Mouse (Mus musculus) hindbrain, embryonic 11.5 days (tissue): Measurements from ENCODE around the gene Nmral1. TPM values are rescaled to one million over a fixed set of nuclear protein-coding genes. Genes with fewer than 3 reads are reported as not detected.
A peak's percentile ranks its signal among the peaks of the same experiment; 100 is the strongest.

Experiments used
- ATAC-seq: fragments of 200-750 bp; cut with Nextera tagmentation; 2 replicates; pipeline ENCODE4 v1.8.0; 2017; ENCODE audit warnings: mild to moderate bottlenecking, moderate TSS enrichment, moderate library complexity; ENCODE audit not compliant: low FRiP score
- DNase-seq: peaks from one replicate; pipeline ENCODE4 v3.0.0-alpha.2; 2015; ENCODE audit warnings: low spot score
- H3K27ac ChIP-seq: fragments of 300-500 bp; sonication (generic); 2 replicates; pipeline ENCODE4 v1.5.1; 2014; ENCODE audit warnings: mild to moderate bottlenecking, low read depth, low read length
- H3K27me3 ChIP-seq: fragments of 300-500 bp; sonication (generic); 2 replicates; pipeline ENCODE4 v1.6.1; 2014; ENCODE audit warnings: mild to moderate bottlenecking, low read length, moderate library complexity, mixed read lengths; ENCODE audit not compliant: control insufficient read depth, insufficient read depth
- H3K36me3 ChIP-seq: fragments of 300-500 bp; sonication (generic); 2 replicates; pipeline ENCODE4 v1.6.1; 2014; ENCODE audit warnings: mild to moderate bottlenecking, low read length, moderate library complexity, mixed read lengths; ENCODE audit not compliant: control insufficient read depth, insufficient read depth
- H3K4me1 ChIP-seq: fragments of 300-500 bp; sonication (generic); replicated peaks from 2 replicates; pipeline ENCODE4 v1.6.1; 2014; ENCODE audit warnings: low read length, mixed read lengths; ENCODE audit not compliant: control insufficient read depth, insufficient read depth
- H3K4me2 ChIP-seq: fragments of 300-500 bp; sonication (generic); replicated peaks from 2 replicates; pipeline ENCODE4 v1.6.1; 2014; ENCODE audit warnings: mild to moderate bottlenecking, low read depth, low read length
- H3K4me3 ChIP-seq: fragments of 300-500 bp; sonication (generic); 2 replicates; pipeline ENCODE4 v1.5.1; 2014; ENCODE audit warnings: low read depth, low read length
- H3K9ac ChIP-seq: fragments of 300-500 bp; sonication (generic); 2 replicates; pipeline ENCODE4 v1.6.1; 2014; ENCODE audit warnings: low read depth, low read length
- H3K9me3 ChIP-seq: fragments of 300-500 bp; sonication (generic); 2 replicates; pipeline ENCODE4 v1.6.1; 2016; ENCODE audit warnings: low read length; ENCODE audit not compliant: control insufficient read depth
- WGBS: fragments of 180-500 bp; shearing (Covaris S2); extraction: QIAGEN DNeasy Blood & Tissue Kit; methylation state at CpG from one replicate; pipeline ENCODE4 v1.1.7; 2014; 5-methylcytosine and 5-hydroxymethylcytosine counted together
- polyA plus RNA-seq: library from polyadenylated mRNA; unstranded; fragments of >200 nt; fragmentation: Nextera tagmentation; extraction: Ambion mirVana; gene quantifications from 2 replicates; pipeline ENCODE4 v1.2.1, GENCODE M21; 2014

Nmral1 gene
- polyA plus RNA-seq, 1 experiment from 2014 or later: 147 TPM

DNA sequence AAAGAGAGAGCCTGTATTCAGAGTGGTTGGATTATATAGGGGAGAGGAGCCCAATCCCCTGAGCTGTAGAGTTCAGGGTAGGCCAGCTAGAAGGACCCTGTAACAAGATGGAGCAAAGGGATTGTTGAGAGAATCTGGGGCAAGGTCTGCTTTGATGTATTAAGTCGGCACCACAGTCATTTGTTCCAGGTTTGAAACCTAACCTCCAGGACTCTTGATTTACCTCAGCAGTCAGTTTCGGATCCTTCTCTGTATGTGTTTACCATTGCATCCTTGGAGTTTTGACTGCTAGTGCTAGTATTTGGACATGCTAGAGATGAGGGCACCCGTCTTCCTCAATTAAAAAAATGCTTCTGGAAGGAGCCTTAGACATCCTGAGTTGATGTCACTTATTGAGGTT, 33.0 kb upstream of the Nmral1 start:
- no peaks in the 10 kb centered on the region for H3K27me3 ChIP-seq
- no peaks in the 10 kb centered on the region for H3K36me3 ChIP-seq
- H3K4me3 ChIP-seq: no peak overlapping the region
- no peaks in the 10 kb centered on the region for H3K9me3 ChIP-seq
- no peaks in the 10 kb centered on the region for H3K4me1 ChIP-seq
- no peak for ATAC-seq
- H3K27ac ChIP-seq: no peak overlapping the region
- H3K4me2 ChIP-seq: no peak overlapping the region
- no peak overlapping the region for H3K9ac ChIP-seq
- 100% methylated on average over 3 of the region's 3 CpGs for WGBS
- DNase-seq: no peak

DNA sequence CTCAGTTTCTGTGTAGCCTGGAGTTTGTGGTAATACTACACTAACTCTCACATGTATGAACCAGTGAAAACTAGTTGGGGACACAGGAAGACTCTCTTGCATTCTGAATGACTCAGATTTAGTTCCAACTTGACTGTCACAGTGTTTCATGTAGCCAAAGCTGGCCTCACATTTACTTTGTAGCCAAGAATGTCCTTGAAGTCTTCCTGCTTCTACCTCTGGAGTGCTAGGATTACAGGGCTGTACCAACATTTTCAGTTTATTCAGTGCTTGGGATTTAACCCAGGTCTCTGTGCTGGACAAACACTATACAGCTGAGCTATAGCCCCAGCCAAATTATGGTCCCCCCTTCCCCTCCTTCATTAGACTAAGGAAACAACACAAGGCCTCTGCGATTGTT, 23.0 kb upstream of the Nmral1 start:
- Histone ChIP-seq H3K4me3 (no peak overlapping the region), H3K27me3 (no peaks in the 10 kb centered on the region), H3K27ac (no peak overlapping the region), H3K4me1 (no peaks in the 10 kb centered on the region), H3K36me3 (no peaks in the 10 kb centered on the region), H3K4me2 (no peak overlapping the region), H3K9me3 (no peaks in the 10 kb centered on the region), H3K9ac (no peak overlapping the region)
- 97% methylated on average over 1 of the region's 1 CpGs for WGBS
- ATAC-seq (no peak), DNase-seq (no peak)

GRCm38 (mm10) chr16:4739994-4740393, 20.8 kb upstream of the Nmral1 start:
- no peak for DNase-seq
- WGBS: 89% methylated on average over 2 of the region's 2 CpGs
- H3K9me3 ChIP-seq: no peaks in the 10 kb centered on the region

GRCm38 (mm10) chr16:4736262-4736661, 17.1 kb upstream of the Nmral1 start:
- Histone ChIP-seq H3K9ac (no peak overlapping the region), H3K4me1 (no peaks in the 10 kb centered on the region), H3K36me3 (no peaks in the 10 kb centered on the region), H3K9me3 (no peaks in the 10 kb centered on the region), H3K27me3 (no peaks in the 10 kb centered on the region), H3K4me3 (no peak overlapping the region), H3K4me2 (no peak overlapping the region), H3K27ac (no peak overlapping the region)
- no peak for ATAC-seq
- WGBS: 84% methylated on average over 2 of the region's 2 CpGs
- DNase-seq: no peak

More at GRCm38 (mm10) chr16:4739994-4740393, 20.8 kb upstream of the Nmral1 start:
- H3K36me3 ChIP-seq: no peaks in the 10 kb centered on the region
- H3K4me2 ChIP-seq: no peak overlapping the region
- no peak for ATAC-seq
- no peak overlapping the region for H3K9ac ChIP-seq
- no peak overlapping the region for H3K4me3 ChIP-seq
- no peak overlapping the region for H3K27ac ChIP-seq
- H3K4me1 ChIP-seq: no peaks in the 10 kb centered on the region
- H3K27me3 ChIP-seq: no peaks in the 10 kb centered on the region

- Histone ChIP-seq H3K4me1 (no peaks in the 10 kb centered on the region), H3K4me2 (no peak overlapping the region), H3K27ac (no peak overlapping the region), H3K36me3 (no peaks in the 10 kb centered on the region), H3K4me3 (no peak overlapping the region), H3K9ac (no peak overlapping the region), H3K9me3 (no peaks in the 10 kb centered on the region), H3K27me3 (no peaks in the 10 kb centered on the region)
- ATAC-seq (no peak), DNase-seq (no peak)
- 86% methylated on average over 3 of the region's 3 CpGs for WGBS
These were observed 11.7 kb upstream of the Nmral1 start for GRCm38 (mm10) chr16:4730776-4731358.

- H3K27ac ChIP-seq: no peak overlapping the region
- no peaks in the 10 kb centered on the region for H3K27me3 ChIP-seq
- no peak for DNase-seq
- no peak overlapping the region for H3K4me3 ChIP-seq
- 80% methylated on average over 1 of the region's 1 CpGs for WGBS
- H3K4me2 ChIP-seq: no peak overlapping the region
- H3K4me1 ChIP-seq: no peaks in the 10 kb centered on the region
- no peaks in the 10 kb centered on the region for H3K36me3 ChIP-seq
- no peak overlapping the region for H3K9ac ChIP-seq
- no peaks in the 10 kb centered on the region for H3K9me3 ChIP-seq
- no peak for ATAC-seq
These were observed 8.8 kb upstream of the Nmral1 start for GRCm38 (mm10) chr16:4727963-4728362.

GRCm38 (mm10) chr16:4727526-4727925, 8.4 kb upstream of the Nmral1 start:
- no peaks in the 10 kb centered on the region for H3K4me1 ChIP-seq
- 95% methylated on average over 1 of the region's 1 CpGs for WGBS
- no peak overlapping the region for H3K9ac ChIP-seq
- H3K36me3 ChIP-seq: no peaks in the 10 kb centered on the region
- H3K27ac ChIP-seq: no peak overlapping the region
- no peak overlapping the region for H3K4me3 ChIP-seq
- no peaks in the 10 kb centered on the region for H3K9me3 ChIP-seq
- DNase-seq (no peak), ATAC-seq (no peak)
- no peaks in the 10 kb centered on the region for H3K27me3 ChIP-seq
- no peak overlapping the region for H3K4me2 ChIP-seq

DNA sequence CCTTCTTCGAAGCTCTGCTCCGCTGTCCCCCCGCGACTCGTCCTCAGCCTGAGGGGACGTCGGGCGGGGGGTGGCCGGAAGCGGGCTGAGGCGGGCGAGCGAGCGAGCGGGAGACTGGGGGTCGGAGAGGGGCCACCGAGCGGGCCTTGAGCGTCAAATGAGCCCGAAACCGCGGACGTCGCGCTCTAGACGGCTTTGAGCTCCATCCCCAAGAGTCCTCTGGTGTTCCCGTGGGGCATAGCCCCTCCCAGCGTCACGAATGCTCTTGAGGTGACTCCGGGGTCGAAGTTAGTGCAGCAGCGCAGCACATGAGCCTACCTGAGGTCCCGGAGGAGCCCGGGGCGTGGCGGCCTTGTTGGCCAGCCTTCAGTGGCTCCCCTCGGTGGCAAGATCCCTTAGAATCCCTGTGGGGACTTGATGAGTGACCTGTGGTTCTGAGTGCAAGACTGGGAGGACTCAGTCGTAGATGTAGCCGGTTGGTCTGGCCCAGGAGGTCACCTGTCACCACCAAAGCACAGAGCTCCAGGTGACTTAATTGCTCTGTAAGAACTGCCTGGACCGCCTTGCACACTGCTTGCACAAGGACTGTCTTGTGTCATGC, 7.5 kb upstream of the Nmral1 start:
- peak overlapping the region; percentile 66 for H3K4me2 ChIP-seq
- peak; percentile 76 for ATAC-seq
- H3K4me3 ChIP-seq: peak overlapping the region; percentile 52
- 1% methylated on average over 39 of the region's 40 CpGs for WGBS
- H3K9ac ChIP-seq: peak overlapping the region; percentile 70
- no peaks in the 10 kb centered on the region for H3K36me3 ChIP-seq
- DNase-seq: no peak
- H3K27ac ChIP-seq: peak overlapping the region; percentile 32; the same call in 1 of the 2 replicates
- no peaks in the 10 kb centered on the region for H3K27me3 ChIP-seq
- no peaks in the 10 kb centered on the region for H3K4me1 ChIP-seq
- no peaks in the 10 kb centered on the region for H3K9me3 ChIP-seq
